Mouse (Mus musculus) ES-E14 (cell line): ENCODE data around the gene Elmo3. TPM values are rescaled to one million over a fixed set of nuclear protein-coding genes. Genes with fewer than 3 reads are reported as not detected.

Source experiments
- DNase-seq: peaks from one replicate; pipeline ENCODE4 v3.0.0-alpha.2; 2013; ENCODE audit warnings: low read depth, low spot score
- H3K27ac ChIP-seq: 2 replicates; pipeline ENCODE4 v1.5.1; 2012; ENCODE audit warnings: low read depth, mild to moderate bottlenecking, low read length, moderate library complexity, mixed read lengths; ENCODE audit not compliant: poor library complexity, insufficient read depth, severe bottlenecking
- H3K36me3 ChIP-seq: 2 replicates; pipeline ENCODE4 v1.6.1; 2012; ENCODE audit warnings: mild to moderate bottlenecking, low read length, moderate library complexity, mixed read lengths; ENCODE audit not compliant: control insufficient read depth, poor library complexity, insufficient read depth, severe bottlenecking
- H3K4me1 ChIP-seq, 2 experiments: fragments of 150-350 bp in 1 of 2; sonication (generic) in 1 of 2; 2 replicates each; pipeline ENCODE4 v1.6.1; 2012; ENCODE audit warnings: low read length in 2 of 2, mild to moderate bottlenecking in 1 of 2, mixed read lengths in 1 of 2; ENCODE audit not compliant: control insufficient read depth in 2 of 2, insufficient read depth in 2 of 2, poor library complexity in 1 of 2
- H3K4me3 ChIP-seq, 2 experiments: fragments of 150-350 bp in 1 of 2; sonication (generic) in 1 of 2; 2 replicates each; pipeline ENCODE4 v1.5.1; 2012; ENCODE audit warnings: low read length in 2 of 2, low read depth in 1 of 2, mild to moderate bottlenecking in 1 of 2, mixed read lengths in 1 of 2; ENCODE audit not compliant: insufficient read depth in 1 of 2, poor library complexity in 1 of 2, severe bottlenecking in 1 of 2
- H3K9ac ChIP-seq: 2 replicates; pipeline ENCODE4 v1.6.1; 2012; ENCODE audit warnings: low read depth, mild to moderate bottlenecking, low read length, mixed read lengths; ENCODE audit not compliant: poor library complexity, insufficient read depth, severe bottlenecking
- H3K9me3 ChIP-seq: fragments of 150-350 bp; sonication (generic); 2 replicates; pipeline ENCODE4 v1.6.1; 2012; ENCODE audit warnings: low read depth, mild to moderate bottlenecking, low read length; ENCODE audit not compliant: control insufficient read depth, insufficient read depth
- CHD2 ChIP-seq: IDR thresholded peaks from 2 replicates; pipeline ENCODE4 v1.6.1; 2014; ENCODE audit warnings: mild to moderate bottlenecking, low read depth, low read length, inconsistent platforms
- HCFC1 ChIP-seq: IDR thresholded peaks from 2 replicates; pipeline ENCODE4 v1.6.1; 2012; ENCODE audit warnings: low read length, inconsistent platforms, borderline replicate concordance; ENCODE audit not compliant: insufficient read depth
- MAFK ChIP-seq: IDR thresholded peaks from 2 replicates; pipeline ENCODE4 v1.6.1; 2014; ENCODE audit warnings: mild to moderate bottlenecking, low read depth, low read length, inconsistent platforms; ENCODE audit not compliant: insufficient read depth
- ZC3H11A ChIP-seq: IDR thresholded peaks from 2 replicates; pipeline ENCODE4 v1.6.1; 2012; ENCODE audit warnings: low read depth, mild to moderate bottlenecking, inconsistent platforms, low read length, borderline replicate concordance
- ZNF384 ChIP-seq: IDR thresholded peaks from 2 replicates; pipeline ENCODE4 v1.6.1; 2012; ENCODE audit warnings: low read depth, low read length, inconsistent platforms
- in situ Hi-C, 2 experiments: fragments of 600-800 bp; cut with MboI; formaldehyde crosslinking; loops; one replicate each; pipeline ENCODE4 v1.15.1; 2025; ENCODE audit warnings: low sequenced_read_pairs in 2 of 2, inconsistent platforms in 1 of 2; ENCODE audit not compliant: unreplicated experiment in 2 of 2
- total RNA-seq: library from RNA; depleted of rRNA; stranded (reverse); fragments of 300-350 nt; gene quantifications from 2 replicates; pipeline ENCODE4 v1.2.3, GENCODE M21; 2012; rRNA removed

Elmo3 gene
- 3.5 and 4.3 TPM in 2 replicates for total RNA-seq

GRCm38 (mm10) chr8:105305211-105306145 lies at the start of gene Elmo3:
Gene Elmo3 (plus strand): TSS chr8:105305601.
- DNase-seq = no peak
- Histone ChIP-seq H3K9ac (peak within 1 kb of the TSS; percentile 78), H3K36me3 (peaks cover 55% of the 10 kb centered on the region), H3K4me1 (peaks cover 0 to 15% of the 10 kb centered on the region in 2 experiments; a peak in 2 of 4 replicates), H3K4me3 (peak within 1 kb of the TSS; percentile 71 to 81), H3K27ac (peak within 1 kb of the TSS; percentile 54), H3K9me3 (no peaks in the 10 kb centered on the region)
- TF ChIP-seq HCFC1 (0 out of 2 replicates have a peak, but pooled peaks have one; percentile 32), ZNF384 (no peak)
- in situ Hi-C loops = no loop called here

DNA sequence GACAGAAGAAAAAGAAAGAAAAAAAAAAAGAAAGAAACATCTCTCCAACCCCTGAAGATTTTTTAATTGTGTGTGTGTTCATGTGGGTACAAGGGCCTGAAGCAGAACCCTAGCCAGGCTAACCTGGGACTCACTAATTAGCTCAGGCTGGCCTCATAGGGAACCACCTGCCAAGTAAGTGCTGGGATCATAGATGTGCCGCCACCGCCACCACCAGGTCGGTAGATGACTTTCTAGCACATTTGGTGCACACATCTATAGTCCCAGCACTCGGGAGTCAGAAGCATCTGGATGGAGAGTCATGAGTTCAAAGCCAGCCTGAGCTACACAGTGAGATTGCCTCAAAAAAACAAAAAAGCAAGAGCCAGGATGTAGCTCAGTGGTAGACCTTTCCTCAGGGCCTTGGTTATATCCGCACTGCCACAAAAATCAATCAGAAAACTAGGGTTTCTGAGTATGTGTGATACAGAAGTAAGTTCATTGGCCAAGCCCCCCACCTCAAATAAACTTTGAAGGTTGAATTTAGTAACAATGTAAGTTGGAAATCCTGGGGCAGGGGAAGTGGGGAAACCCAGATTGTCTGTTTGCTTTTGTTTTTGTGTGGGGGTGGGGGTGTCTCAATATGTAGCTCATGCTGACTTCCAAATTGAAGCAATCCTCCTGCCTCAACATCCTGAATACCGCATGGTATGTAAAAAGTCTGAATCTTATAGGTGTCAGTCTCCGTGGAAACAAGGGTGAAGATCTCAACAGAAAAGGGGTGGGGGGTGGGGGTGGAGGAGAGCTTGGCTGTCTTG lies 47.9 kb upstream of the Elmo3 start:
- in situ Hi-C loops = loop anchor here in 1 of 2 experiments (25.0 kb wide), 1 partner anchor 620 kb away; the partner anchor contains the start of genes Ciao2b and Rrad
- no peak for TF ChIP-seq ZNF384
- no peak for TF ChIP-seq ZC3H11A
- TF ChIP-seq HCFC1 = no peak
- TF ChIP-seq MAFK = no peak
- no peak for TF ChIP-seq CHD2
- Histone ChIP-seq H3K9ac (no peak overlapping the region), H3K9me3 (no peaks in the 10 kb centered on the region), H3K27ac (no peak overlapping the region), H3K4me1 (peaks cover 0 to 15% of the 10 kb centered on the region in 2 experiments; a peak in 2 of 4 replicates), H3K36me3 (peaks cover 5% of the 10 kb centered on the region; the same call in 1 of the 2 replicates), H3K4me3 (no peak overlapping the region)
- DNase-seq = no peak

- Histone ChIP-seq H3K36me3 (no peaks in the 10 kb centered on the region), H3K27ac (no peak overlapping the region), H3K9me3 (no peaks in the 10 kb centered on the region), H3K4me1 (peaks cover 0 to 10% of the 10 kb centered on the region in 2 experiments; a peak in 1 of 4 replicates), H3K4me3 (peak overlapping the region; percentile 53 to 57), H3K9ac (peak overlapping the region; percentile 45; the same call in 1 of the 2 replicates)
- in situ Hi-C loops = loop anchor here in 1 of 2 experiments (25.0 kb wide), 1 partner anchor 622 kb away; the partner anchor contains the start of genes Ciao2b and Rrad
- no peak for TF ChIP-seq MAFK
- TF ChIP-seq HCFC1 = no peak
- TF ChIP-seq ZNF384 = no peak
- TF ChIP-seq CHD2 = no peak
- no peak for TF ChIP-seq ZC3H11A
- no peak for DNase-seq
Observed at GRCm38 (mm10) chr8:105258911-105259720, 46.3 kb upstream of the Elmo3 start.
